Mouse (Mus musculus): ENCODE measurements around the gene Cdk5rap1.
"Not testable (repeated sequence)": the region's sequence is repeated elsewhere in the genome, so short reads cannot be mapped to it uniquely, and the experiment has no call there.

Gene Cdk5rap1

DNA sequence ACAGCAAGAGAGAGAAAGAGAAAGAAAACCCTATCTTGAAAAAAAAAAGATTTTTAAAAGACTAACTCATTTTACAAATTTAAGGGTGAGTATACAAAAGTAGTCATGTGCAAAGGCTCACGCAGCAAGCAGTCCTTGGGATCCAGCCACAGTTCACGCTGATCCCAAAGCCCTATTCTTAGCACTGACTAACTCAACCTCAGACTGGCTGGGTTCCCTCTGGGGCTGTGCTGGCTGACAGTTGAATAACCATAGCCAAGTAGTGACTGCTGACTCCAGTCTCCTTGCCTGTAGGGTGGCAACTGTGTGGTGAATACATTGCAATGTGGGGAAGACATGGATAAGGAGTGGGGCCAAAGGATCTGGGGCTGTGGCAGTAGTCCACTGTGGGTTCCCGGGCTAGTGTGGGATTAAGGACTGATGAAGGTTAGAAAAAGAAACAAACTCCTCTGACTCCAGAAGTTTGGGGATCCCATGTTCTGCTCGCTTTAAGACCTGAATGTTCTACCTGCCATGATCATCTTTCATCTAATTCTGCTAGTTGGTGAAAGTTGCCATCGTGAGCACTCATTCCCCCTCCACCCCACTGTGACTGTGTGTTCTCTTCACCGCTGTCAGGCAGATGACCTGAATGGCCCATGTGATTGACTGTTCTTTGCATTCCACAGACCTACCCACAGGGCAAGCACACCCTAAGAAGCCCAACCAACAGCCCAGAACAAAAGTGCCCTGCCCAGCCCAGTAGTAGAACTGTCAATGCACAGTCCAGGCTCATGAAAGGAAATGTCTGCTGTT lies 2.2 kb upstream of the Cdk5rap1 start:
- DNase-seq, result no peak

DNA sequence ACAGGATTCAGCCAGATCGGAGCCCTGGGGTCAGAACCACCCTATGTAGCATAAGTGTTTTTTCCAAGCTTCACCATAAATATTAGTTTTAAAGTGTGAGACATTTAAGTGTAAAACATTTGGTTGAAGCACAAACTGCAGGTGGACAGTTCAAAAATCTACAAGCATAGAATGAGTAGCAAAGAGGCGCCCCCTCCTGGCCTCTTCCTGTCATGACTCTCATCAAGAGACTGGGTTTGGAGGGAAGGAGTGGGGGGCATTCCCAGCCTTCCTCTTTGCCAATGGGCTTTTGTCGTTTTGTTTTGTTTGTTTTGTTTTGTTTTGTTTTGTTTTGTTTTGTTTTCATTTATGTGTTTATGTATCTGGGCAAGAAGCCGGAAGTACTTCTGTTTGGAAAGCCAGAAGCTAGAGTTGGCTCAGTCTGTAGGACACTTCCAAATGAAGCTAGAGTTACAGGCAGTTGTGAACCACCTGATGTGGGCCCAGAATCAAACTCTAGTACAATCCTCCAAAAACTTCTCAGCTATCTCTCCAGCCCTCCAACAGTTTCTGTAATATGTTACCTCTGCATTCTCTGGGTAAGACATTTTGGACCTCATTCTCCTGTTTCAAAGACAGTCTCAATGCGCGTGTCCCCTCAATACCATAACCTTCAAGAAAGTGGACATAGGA lies 1.3 kb upstream of the Cdk5rap1 start:
- peak; percentile 42 to 74 for DNase-seq

DNA sequence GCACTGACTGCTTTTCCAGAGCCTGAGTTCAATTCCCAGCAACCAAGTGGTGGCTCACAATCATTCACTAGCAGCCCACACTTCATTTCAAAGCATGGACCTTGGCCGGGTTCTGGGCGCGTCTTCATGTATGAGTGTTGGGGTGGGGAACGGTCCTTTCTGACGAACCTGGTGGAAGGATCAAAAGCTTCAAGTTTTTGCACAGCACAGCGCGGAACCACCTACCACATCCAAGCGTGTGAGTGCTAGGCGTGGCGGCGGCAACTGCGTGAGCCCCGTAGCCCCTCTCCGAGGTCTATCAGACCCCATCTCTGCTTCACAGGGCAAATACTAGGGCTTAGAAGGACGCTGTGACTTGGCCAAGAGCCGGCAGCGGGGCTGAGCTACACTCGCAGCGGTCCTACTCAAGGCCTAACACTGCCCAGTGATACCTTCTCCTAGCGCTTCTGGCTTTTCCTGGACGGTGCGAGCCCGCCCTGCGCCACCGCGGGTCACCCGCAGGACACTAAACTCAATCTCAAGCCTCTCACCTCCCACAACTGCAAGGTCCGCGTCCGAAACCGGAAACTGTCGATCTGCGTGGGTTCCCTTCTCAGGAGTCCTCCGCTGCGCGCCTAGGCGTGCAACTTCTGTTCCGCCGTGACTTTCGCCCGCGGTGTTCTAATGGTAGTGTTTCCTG lies 520 bp downstream of the Cdk5rap1 start:
- DNase-seq, result peak; percentile 84 to 91

DNA sequence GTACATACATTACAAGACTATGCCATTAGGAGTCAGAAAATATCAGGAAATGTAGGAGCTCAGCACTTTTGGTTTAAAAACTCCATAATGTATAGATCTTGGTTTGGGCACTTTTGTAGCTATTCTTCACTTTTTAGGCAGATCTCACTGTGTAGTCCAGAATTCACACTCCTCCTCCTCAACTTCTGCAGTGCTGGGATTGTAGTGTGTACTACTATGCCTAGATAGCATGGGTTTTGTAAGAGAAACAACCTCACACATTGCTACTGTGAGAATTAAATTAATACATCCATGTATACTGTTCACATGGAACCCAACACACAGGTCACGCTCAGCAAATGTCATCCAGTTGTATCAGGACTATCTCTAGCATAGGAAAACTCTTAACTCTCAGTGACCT lies 5.3 kb downstream of the Cdk5rap1 start:
- DNase-seq, result no peak

DNA sequence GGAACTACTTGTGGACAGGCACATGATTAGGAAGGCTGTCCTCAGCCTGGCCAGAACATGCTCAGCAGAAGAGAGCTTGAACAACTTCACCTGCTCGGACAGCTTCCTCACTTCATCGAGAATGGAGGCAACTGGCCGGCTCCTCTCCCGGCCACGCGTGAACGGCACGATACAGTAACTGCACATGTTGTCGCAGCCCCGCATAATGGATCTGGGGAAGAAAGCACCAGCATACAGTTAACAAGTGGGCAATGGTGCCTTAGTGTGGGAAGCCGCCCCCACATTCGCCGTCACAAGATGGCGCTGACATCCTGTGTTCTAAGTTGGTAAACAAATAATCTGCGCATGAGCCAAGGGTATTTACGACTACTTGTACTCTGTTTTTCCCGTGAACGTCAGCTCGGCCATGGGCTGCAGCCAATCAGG lies 18.8 kb downstream of the Cdk5rap1 start:
- DNase-seq, result not testable (repeated sequence)

DNA sequence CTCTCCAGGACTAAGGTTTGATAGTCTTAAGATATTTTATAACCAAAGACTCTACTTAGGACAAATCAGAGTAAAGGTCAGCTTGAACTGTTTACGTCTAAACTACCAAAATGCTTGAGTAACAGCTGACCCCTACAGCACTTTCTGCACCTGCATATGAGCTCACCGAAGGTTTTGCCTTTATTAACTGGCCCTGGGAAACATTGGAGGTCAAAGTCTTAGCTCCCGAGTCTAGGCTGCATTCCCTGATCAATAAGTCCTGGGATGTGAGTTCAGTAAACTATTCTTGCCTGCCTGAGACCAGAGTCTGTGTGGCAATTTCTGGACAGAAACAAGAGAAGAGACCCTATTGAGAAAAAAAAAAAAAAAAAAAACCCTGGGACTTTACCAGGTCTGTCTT lies 24.7 kb downstream of the Cdk5rap1 start:
- no peak for DNase-seq

DNA sequence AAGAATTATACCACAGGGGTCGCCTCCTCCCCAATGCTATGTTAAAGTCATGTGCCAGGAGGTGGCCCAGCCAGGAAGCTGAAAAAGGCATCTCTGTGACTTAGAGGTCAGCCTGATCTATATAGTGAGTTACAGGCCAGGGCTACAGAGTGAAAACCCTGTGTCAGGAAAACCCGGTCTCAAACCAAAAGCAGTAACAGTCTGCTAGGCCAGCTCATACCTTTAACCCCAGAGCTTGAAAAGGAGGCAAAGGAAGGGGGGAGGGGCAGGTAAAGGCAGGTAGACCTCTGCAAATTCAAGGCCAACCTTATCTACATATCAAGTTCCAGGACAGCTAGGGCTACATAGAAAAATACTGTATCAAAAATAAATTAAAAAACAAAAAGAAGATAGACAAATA lies 33.5 kb downstream of the Cdk5rap1 start:
- DNase-seq, result no peak

DNA sequence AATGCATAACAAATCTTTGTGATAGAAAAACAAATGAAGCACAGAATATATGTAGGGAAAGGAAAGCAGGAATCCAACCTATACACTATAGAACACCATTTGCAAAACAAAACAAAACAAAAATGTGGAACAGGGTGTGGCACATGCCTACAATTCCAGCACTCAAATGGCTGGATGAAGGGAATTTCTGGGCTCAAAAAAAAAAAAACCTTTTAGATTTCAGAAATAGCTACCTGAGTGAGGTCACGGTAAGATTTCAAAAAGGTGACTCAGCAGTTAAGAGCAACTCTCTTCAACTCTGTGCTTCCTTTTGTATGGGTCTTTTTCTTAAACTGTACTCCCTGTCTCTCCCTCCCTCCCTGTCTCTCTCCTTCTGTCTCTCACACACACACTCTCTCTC lies 34.6 kb downstream of the Cdk5rap1 start:
- no peak for DNase-seq

DNA sequence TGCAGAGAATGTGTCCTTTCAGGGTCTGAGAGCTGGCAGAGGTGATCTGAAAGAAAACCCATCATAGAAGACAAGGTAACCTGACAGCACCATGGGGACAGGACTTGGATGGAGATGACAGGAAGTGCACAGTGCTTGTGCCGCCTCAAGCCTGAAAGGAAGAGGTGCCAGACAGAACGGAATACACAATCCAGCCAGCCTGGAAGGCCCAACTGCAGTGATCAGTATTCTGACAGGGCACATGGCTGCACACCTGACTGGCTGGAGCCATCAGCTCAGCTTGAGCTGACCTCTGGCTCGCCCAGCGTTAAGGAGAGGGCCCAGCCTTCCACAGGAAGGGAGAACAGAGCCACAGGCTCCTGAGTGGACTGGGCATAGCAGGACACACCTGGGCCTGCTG lies 37.2 kb downstream of the Cdk5rap1 start:
- DNase-seq, result no peak

DNA sequence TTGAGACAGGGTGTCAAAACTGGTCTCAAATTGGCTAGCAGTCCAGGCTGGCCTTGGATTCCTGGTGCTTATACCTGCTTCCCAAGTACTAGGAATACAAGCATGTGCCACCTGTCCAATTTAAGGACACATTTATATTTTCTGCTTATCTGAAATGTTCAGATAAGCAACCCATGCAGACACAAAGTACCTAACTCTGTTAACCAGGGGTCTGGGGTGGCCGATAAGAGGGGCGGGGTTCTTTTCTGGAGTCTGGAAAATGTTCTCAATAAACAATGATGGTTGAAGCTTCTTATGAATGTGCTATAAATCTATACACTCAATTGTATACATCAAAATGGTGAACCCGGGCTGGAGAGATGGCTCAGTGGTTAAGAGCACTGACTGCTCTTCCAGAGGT lies 46.0 kb downstream of the Cdk5rap1 start:
- DNase-seq, result no peak

DNA sequence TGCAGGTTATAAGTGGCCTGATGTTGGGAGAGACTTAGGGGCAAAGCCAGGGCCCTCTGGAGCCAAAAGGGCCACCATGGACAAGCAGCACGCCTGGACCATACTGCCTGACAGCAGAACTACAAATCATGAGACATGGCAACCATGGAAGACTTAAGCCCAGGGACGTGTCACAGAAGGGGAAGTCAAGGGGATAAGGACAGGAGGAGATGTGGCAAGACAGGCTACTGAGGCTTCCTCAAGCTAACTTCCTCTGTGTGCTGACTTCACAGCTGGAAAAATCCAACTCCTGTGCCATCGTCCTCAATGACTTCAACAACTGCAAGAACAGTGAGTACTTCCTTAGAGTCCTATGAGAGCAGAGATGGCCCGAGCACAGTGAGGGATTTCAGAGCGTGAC lies 59.0 kb downstream of the Cdk5rap1 start:
- DNase-seq, result not testable (repeated sequence)

DNA sequence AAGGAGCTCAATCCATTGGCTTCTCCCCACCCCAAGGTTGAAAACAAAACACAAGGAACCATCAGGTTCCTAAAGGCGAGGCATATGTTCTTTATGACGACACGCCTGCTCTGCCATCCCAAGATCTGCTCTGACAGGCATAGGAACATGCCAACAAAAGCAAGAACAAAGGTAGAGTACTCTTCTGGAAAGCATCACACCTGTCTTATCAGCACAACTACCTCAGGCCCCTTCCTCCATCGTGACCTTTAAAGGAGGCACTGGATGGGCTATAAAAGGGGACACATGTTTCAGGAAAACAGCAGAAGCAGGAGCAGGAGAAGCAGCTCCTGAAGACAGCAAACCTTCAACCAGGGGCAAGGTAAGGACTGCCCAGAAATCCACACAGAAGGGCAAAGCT lies 65.9 kb downstream of the Cdk5rap1 start, which contains the start of gene Bpifb9b:
TSS of gene Bpifb9b (plus strand) at position 301 of the 400 bp plus-strand sequence.
- DNase-seq, result not testable (repeated sequence)

DNA sequence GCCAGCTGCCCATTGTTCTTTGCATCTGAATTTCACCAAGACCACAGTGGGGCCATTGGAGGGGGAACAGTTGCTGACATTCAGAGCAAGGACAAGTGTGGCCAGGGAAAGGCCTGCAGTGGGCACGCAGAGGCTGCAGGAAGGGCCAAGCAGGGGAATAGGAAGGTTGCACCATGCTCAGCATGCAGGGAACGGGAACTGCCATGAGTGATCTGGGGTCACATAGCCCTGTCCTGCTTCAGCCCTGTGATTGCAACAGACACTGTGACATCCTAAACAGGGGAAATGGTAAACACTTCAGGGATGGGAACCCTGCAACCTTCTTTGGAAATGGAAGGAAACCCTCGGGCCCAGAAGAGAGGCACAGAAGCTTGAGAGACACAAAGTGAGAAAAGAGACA lies 68.2 kb downstream of the Cdk5rap1 start:
- not testable (repeated sequence) for DNase-seq

DNA sequence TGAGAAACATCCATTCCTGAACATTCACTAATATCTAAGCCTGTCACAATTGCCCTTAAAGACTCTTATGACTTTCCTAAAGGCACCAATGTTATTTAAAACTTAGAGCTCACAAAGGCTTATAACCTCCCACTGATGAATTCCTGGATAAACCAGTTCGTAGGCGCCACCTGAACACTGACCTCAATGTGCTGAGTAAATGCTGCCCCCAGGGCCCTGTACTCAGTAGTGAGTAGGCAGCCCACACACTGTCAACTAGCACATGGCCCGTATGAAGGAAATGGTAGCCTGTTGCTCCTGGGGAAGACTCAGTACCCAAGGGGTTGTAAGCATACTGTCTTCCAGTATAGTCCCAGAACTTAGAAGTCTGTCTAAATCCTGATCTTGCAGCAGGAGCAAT lies 71.0 kb downstream of the Cdk5rap1 start:
- DNase-seq, result no peak

DNA sequence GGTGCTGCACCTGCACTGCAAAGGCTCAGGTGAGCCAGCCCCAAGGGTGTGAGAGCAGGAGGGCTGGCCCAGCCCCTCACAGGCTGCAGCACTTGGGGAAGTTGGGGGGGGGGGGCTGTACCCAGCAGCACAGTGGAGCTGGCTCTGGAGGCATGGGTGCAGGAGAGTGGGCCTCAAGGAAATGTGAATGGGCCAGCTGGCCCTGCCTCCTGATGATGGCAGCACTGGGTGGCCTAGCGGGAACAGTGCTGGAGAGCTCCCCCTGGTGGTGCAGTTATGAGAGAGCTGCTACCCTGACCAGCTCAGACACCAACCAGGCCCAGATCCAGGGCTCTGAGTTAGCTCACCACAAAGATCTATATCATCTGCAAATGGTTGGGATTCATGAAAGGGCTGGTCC lies 72.3 kb downstream of the Cdk5rap1 start:
- peak; percentile 35 to 59 for DNase-seq

DNA sequence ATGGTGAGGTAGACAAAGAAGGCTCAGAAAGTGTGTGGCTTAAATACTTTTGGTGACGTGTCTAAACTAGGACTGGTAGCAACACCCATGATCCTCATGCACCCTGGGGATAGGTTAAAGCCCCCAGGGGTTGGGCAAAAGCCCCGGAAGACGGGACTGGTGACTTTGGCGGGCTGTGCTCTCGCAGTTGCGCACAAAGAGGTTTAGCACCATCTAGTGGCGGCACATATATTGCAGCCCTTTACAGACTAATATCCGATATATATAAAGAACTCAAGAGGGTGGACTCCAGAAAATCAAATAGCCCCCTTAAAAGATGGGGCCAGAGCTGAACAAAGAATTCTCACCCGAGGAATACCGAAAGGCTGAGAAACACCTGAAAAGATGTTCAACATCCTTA lies 78.1 kb downstream of the Cdk5rap1 start:
- peak; percentile 9 to 56 for DNase-seq

DNA sequence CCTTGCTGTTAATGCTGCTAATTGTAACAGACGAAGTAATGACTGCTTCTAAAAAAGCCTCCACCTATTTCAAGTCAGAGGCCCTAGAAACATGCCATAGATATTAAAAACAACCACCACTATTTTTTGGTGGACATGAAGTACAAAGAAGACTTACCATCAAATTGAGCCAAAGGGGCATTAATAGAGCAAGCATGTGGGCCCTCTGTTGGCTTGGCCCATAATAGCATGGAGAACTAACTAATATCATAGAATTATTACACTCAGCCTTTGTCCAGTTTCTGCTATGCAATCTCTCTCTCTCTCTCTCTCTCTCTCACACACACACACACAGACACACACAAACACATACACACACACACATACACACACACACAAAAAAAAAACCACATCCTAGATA lies 80.0 kb downstream of the Cdk5rap1 start:
- no peak for DNase-seq

DNA sequence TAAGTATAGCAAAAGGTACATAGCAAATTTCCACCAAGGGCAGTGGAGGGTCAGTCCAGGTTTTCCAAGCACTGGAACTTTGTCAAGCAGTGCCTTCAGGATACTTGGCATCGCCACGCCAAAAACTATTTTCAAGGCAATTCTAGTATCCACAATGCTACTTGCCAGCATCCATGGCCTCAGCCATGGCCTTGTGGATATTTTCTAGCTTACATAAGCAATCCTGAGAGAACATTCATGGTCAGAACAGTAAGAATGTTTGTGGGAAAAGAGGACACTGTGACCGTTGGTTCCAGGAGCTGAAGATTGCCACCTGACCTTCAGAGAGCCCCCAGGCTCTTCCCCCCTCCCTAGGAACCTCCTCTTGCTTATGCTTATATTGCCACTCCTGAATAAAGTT lies 80.9 kb downstream of the Cdk5rap1 start:
- DNase-seq, result not testable (repeated sequence)

Measured in kidney, adult 8-10 months (tissue).